Mouse (Mus musculus) megakaryocyte, embryonic 14.5 days (primary cell): Measurements from ENCODE around the gene Ksr1.

Experiments
- FLI1 ChIP-seq: IDR thresholded peaks from 2 replicates; pipeline ENCODE4 v1.6.1; 2012; ENCODE audit warnings: low read length, inconsistent platforms, mixed read lengths
- GATA1 ChIP-seq: IDR thresholded peaks from 3 replicates; pipeline ENCODE4 v1.6.1; 2012; ENCODE audit warnings: mixed read lengths, low read length, inconsistent platforms, borderline replicate concordance

- no peak for TF ChIP-seq GATA1
- TF ChIP-seq FLI1, result no peak
These were observed 89.3 kb downstream of the Ksr1 start for GRCm38 (mm10) chr11:79056891-79057290.
